Mouse (Mus musculus): ENCODE measurements around the gene Prss57.

DNA sequence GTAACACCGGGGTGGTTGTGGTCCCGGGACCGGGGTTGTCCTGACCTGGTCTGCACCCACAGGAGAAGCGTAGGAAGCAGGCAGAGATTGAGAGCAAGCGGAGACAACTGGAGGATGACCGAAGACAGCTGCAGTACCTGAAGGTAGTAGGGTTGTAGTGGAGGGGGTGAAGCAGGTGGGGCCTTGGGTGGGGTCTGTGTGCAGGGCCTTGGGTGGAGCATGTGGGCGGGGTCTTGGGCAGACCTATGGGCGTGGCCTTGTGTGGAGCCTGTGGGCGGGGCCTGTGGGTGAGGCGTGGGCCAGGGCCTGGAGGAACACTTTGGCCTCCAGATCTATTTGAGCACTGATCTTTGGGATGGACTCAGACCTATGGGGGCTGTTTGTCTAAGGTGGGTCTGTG is 16.2 kb upstream of the Prss57 start:
- no peak for TF ChIP-seq CTCF (IDR thresholded peaks at IDR 0.05; ENCODE audit: borderline replicate concordance, control insufficient read depth, extremely low read depth, insufficient read depth, low read length, poor library complexity)
- TF ChIP-seq POLR2A (IDR thresholded peaks at IDR 0.05; ENCODE audit: control insufficient read depth, extremely low read depth, insufficient read depth, low read length, poor library complexity), result no peak

All from thymus, adult 2 months (tissue).